Mouse (Mus musculus): ENCODE results near the gene Gm20721. TPM values are rescaled to one million over a fixed set of nuclear protein-coding genes. Genes with fewer than 3 reads are reported as not detected.
A peak's percentile ranks its signal among the peaks of the same experiment; 100 is the strongest.

Gene Gm20721
- polyA plus RNA-seq, 1 experiment from 2014 or later: 1.3 TPM

GRCm38 (mm10) chr2:174312118-174312647 lies 34.3 kb downstream of the Gm20721 start:
- TF ChIP-seq EP300 (IDR thresholded peaks at IDR 0.05; ENCODE audit: low read depth) (no peak), CTCF (IDR thresholded peaks at IDR 0.05; ENCODE audit: low read depth) (peak; percentile 83)
- Histone ChIP-seq H3K27ac (ENCODE audit: low read depth) (no peak overlapping the region), H3K4me3 (ENCODE audit: low read depth, low read length) (no peak overlapping the region), H3K9me3 (ENCODE audit: low read length) (no peaks in the 10 kb centered on the region), H3K4me2 (ENCODE audit: low read depth, low read length) (no peak overlapping the region), H3K36me3 (replicated peaks; ENCODE audit: insufficient read depth, low read length) (no peaks in the 10 kb centered on the region), H3K4me1 (ENCODE audit: insufficient read depth) (no peaks in the 10 kb centered on the region), H3K9ac (replicated peaks) (no peak overlapping the region), H3K27me3 (ENCODE audit: insufficient read depth, low read length) (no peaks in the 10 kb centered on the region)
- DNase-seq: peak; percentile 81
- peak; percentile 72 for ATAC-seq
- WGBS (ENCODE audit: insufficient replicate concordance): 34% methylated on average over 4 of the region's 4 CpGs

GRCm38 (mm10) chr2:174311613-174312012 lies 34.9 kb downstream of the Gm20721 start:
- Histone ChIP-seq H3K4me3 (ENCODE audit: low read depth, low read length) (no peak overlapping the region), H3K9me3 (ENCODE audit: low read length) (no peaks in the 10 kb centered on the region), H3K27me3 (ENCODE audit: insufficient read depth, low read length) (no peaks in the 10 kb centered on the region), H3K4me1 (ENCODE audit: insufficient read depth) (no peaks in the 10 kb centered on the region), H3K9ac (replicated peaks) (no peak overlapping the region), H3K27ac (ENCODE audit: low read depth) (no peak overlapping the region), H3K36me3 (replicated peaks; ENCODE audit: insufficient read depth, low read length) (no peaks in the 10 kb centered on the region), H3K4me2 (ENCODE audit: low read depth, low read length) (no peak overlapping the region)
- TF ChIP-seq CTCF (IDR thresholded peaks at IDR 0.05; ENCODE audit: low read depth): no peak
- no peak for TF ChIP-seq EP300 (IDR thresholded peaks at IDR 0.05; ENCODE audit: low read depth)
- 77% methylated on average over 1 of the region's 1 CpGs for WGBS (ENCODE audit: insufficient replicate concordance)
- ATAC-seq (no peak), DNase-seq (no peak)

- ATAC-seq (no peak), DNase-seq (peak; percentile 54)
- no peak overlapping the region for H3K4me2 ChIP-seq (ENCODE audit: low read depth, low read length)
- WGBS (ENCODE audit: insufficient replicate concordance): 12% methylated on average over 7 of the region's 7 CpGs
- no peak overlapping the region for H3K9ac ChIP-seq (replicated peaks)
- no peaks in the 10 kb centered on the region for H3K36me3 ChIP-seq (replicated peaks; ENCODE audit: insufficient read depth, low read length)
- H3K27me3 ChIP-seq (ENCODE audit: insufficient read depth, low read length): no peaks in the 10 kb centered on the region
- H3K4me3 ChIP-seq (ENCODE audit: low read depth, low read length): no peak overlapping the region
- H3K9me3 ChIP-seq (ENCODE audit: low read length): no peaks in the 10 kb centered on the region
- no peak for TF ChIP-seq EP300 (IDR thresholded peaks at IDR 0.05; ENCODE audit: low read depth)
- TF ChIP-seq CTCF (IDR thresholded peaks at IDR 0.05; ENCODE audit: low read depth): peak; percentile 72
- no peak overlapping the region for H3K27ac ChIP-seq (ENCODE audit: low read depth)
- no peaks in the 10 kb centered on the region for H3K4me1 ChIP-seq (ENCODE audit: insufficient read depth)
Observed at GRCm38 (mm10) chr2:174310913-174311514, 35.5 kb downstream of the Gm20721 start.

- TF ChIP-seq CTCF (IDR thresholded peaks at IDR 0.05; ENCODE audit: low read depth) (peak; percentile 34; the same call in 1 of the 2 replicates), EP300 (IDR thresholded peaks at IDR 0.05; ENCODE audit: low read depth) (no peak)
- no peak overlapping the region for H3K9ac ChIP-seq (replicated peaks)
- DNase-seq (no peak), ATAC-seq (no peak)
- no peak overlapping the region for H3K4me3 ChIP-seq (ENCODE audit: low read depth, low read length)
- H3K4me1 ChIP-seq (ENCODE audit: insufficient read depth): no peaks in the 10 kb centered on the region
- no peaks in the 10 kb centered on the region for H3K27me3 ChIP-seq (ENCODE audit: insufficient read depth, low read length)
- H3K27ac ChIP-seq (ENCODE audit: low read depth): no peak overlapping the region
- H3K36me3 ChIP-seq (replicated peaks; ENCODE audit: insufficient read depth, low read length): no peaks in the 10 kb centered on the region
- no peaks in the 10 kb centered on the region for H3K9me3 ChIP-seq (ENCODE audit: low read length)
- 61% methylated on average over 3 of the region's 3 CpGs for WGBS (ENCODE audit: insufficient replicate concordance)
- no peak overlapping the region for H3K4me2 ChIP-seq (ENCODE audit: low read depth, low read length)
Observed at GRCm38 (mm10) chr2:174307903-174308302, 38.6 kb downstream of the Gm20721 start.

- H3K9ac ChIP-seq (replicated peaks): no peak overlapping the region
- DNase-seq (no peak), ATAC-seq (no peak)
- TF ChIP-seq CTCF (IDR thresholded peaks at IDR 0.05; ENCODE audit: low read depth) (no peak), EP300 (IDR thresholded peaks at IDR 0.05; ENCODE audit: low read depth) (no peak)
- no peak overlapping the region for H3K4me2 ChIP-seq (ENCODE audit: low read depth, low read length)
- H3K27me3 ChIP-seq (ENCODE audit: insufficient read depth, low read length): peaks cover 9% of the 10 kb centered on the region
- WGBS (ENCODE audit: insufficient replicate concordance): 42% methylated on average over 5 of the region's 5 CpGs
- H3K27ac ChIP-seq (ENCODE audit: low read depth): no peak overlapping the region
- no peaks in the 10 kb centered on the region for H3K9me3 ChIP-seq (ENCODE audit: low read length)
- no peaks in the 10 kb centered on the region for H3K4me1 ChIP-seq (ENCODE audit: insufficient read depth)
- H3K36me3 ChIP-seq (replicated peaks; ENCODE audit: insufficient read depth, low read length): no peaks in the 10 kb centered on the region
- H3K4me3 ChIP-seq (ENCODE audit: low read depth, low read length): no peak overlapping the region
Observed at GRCm38 (mm10) chr2:174305646-174306045, 40.9 kb downstream of the Gm20721 start.

- Histone ChIP-seq H3K27ac (ENCODE audit: low read depth) (no peak overlapping the region), H3K4me1 (ENCODE audit: insufficient read depth) (no peaks in the 10 kb centered on the region), H3K9ac (replicated peaks) (no peak overlapping the region), H3K4me2 (ENCODE audit: low read depth, low read length) (no peak overlapping the region), H3K27me3 (ENCODE audit: insufficient read depth, low read length) (peaks cover 40% of the 10 kb centered on the region), H3K4me3 (ENCODE audit: low read depth, low read length) (no peak overlapping the region), H3K9me3 (ENCODE audit: low read length) (peaks cover 16% of the 10 kb centered on the region), H3K36me3 (replicated peaks; ENCODE audit: insufficient read depth, low read length) (no peaks in the 10 kb centered on the region)
- 74% methylated on average over 6 of the region's 6 CpGs for WGBS (ENCODE audit: insufficient replicate concordance)
- TF ChIP-seq CTCF (IDR thresholded peaks at IDR 0.05; ENCODE audit: low read depth) (no peak), EP300 (IDR thresholded peaks at IDR 0.05; ENCODE audit: low read depth) (no peak)
- no peak for DNase-seq
- ATAC-seq: no peak
Observed at GRCm38 (mm10) chr2:174302526-174302925, 44.0 kb downstream of the Gm20721 start.
